8 mouse cellular contexts compared by ENCODE assay signal in the genomic region with DNA sequence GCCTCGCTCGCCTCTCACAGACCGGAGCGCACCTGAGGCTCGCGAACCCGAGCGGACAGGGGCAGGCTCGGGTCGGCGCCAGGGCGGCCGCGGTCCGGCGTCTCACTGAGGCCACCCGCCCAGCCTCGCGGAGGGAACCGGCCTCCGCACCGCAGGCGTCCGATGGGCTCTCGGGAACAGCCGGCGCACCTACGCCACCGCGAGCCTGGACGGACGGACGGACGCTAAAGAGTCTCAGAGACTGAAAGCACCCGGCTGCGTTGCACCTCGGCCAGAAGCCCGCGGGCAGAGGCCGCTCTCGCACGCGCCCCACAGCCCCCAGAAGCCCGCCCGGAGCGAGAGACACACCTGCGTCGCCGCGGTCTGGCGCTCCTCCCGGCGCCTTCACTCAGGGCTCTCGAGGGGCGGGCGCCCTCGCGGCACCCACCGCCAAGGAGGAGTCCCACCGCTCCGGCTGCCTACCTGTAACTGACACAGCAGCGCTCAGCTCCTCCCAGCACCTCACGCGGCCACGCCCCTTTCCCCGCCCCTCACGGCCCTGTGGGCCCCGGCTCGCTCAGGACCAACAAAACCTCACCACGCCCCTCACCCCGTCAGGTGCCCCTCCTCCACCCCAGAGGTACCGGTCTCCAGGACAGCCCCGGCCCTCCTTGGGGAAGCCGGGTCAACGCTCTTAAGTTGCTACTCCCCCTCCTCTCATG. TPM values are rescaled to one million over a fixed set of nuclear protein-coding genes. Genes with fewer than 3 reads are reported as not detected.
A peak's percentile ranks its signal among the peaks of the same experiment; 100 is the strongest.
DNase-seq lines count a peak whose midpoint lies in the region; ATAC-seq and TF ChIP-seq lines count a peak whose summit lies in the region.

A gene (minus strand): TSS at position 470 of the 701 bp plus-strand sequence.

- H3K9ac ChIP-seq in forebrain, embryonic 11.5 days (ENCODE audit: low read length): peak within 1 kb of the TSS; percentile 23

- H3K4me2 ChIP-seq in forebrain, embryonic 11.5 days (ENCODE audit: low read depth, low read length, severe bottlenecking): peak within 1 kb of the TSS; percentile 99

- H3K27ac ChIP-seq in forebrain, embryonic 11.5 days (ENCODE audit: low read depth, low read length): no peak within 1 kb of the TSS

- peaks cover 13% of the 10 kb centered on the region for H3K27me3 ChIP-seq in E14TG2a.4 (ENCODE audit: insufficient read depth, low read length)
- peaks cover 9% of the 10 kb centered on the region for H3K27me3 ChIP-seq in forebrain, embryonic 11.5 days (ENCODE audit: control insufficient read depth, insufficient read depth, low read length)

- H3K36me3 ChIP-seq in E14TG2a.4 (ENCODE audit: insufficient read depth, low read length): no peaks in the 10 kb centered on the region
- no peaks in the 10 kb centered on the region for H3K36me3 ChIP-seq in forebrain, embryonic 11.5 days (ENCODE audit: control insufficient read depth, insufficient read depth, low read length)

- intact Hi-C loops in heart, postnatal 14 days (cut with DNase I): no loop called here

- WGBS in forebrain, embryonic 11.5 days: under 1% methylated on average over 48 of the region's 75 CpGs
- WGBS in large intestine, adult 2 months: under 1% methylated on average over 75 of the region's 75 CpGs

- peak; percentile 31 for DNase-seq in c-Kit-positive CD71-positive TER-119-negative erythroid progenitor cells, embryonic 14.5 days (ENCODE audit: low read depth)
- peak; percentile 87 for DNase-seq in forebrain, embryonic 11.5 days (ENCODE audit: low spot score)
- DNase-seq in heart, postnatal 14 days: peak; percentile 51 to 55
- DNase-seq in large intestine, adult 2 months (ENCODE audit: low read depth, low spot score): peak; percentile 64
- peak; percentile 91 for DNase-seq in lung, postnatal 10 days
- peak; percentile 74 for DNase-seq in ovary, postnatal 14 days (ENCODE audit: low spot score)
- peak; percentile 80 for DNase-seq in thymus, postnatal 4 days

- no peak for TF ChIP-seq CTCF in E14TG2a.4 (conservative IDR thresholded peaks at IDR 0.05; ENCODE audit: low read length)

- peak; percentile 98 for ATAC-seq in forebrain, embryonic 11.5 days (replicated peaks; ENCODE audit: low FRiP score)

- peak within 1 kb of the TSS; percentile 85 for H3K4me3 ChIP-seq in E14TG2a.4 (replicated peaks; ENCODE audit: low read length)
- peak within 1 kb of the TSS; percentile 60 for H3K4me3 ChIP-seq in forebrain, embryonic 11.5 days (ENCODE audit: low read depth, low read length)

- no peaks in the 10 kb centered on the region for H3K9me3 ChIP-seq in E14TG2a.4 (ENCODE audit: low read length)
- no peaks in the 10 kb centered on the region for H3K9me3 ChIP-seq in forebrain, embryonic 11.5 days (ENCODE audit: control insufficient read depth, low read length)

- H3K4me1 ChIP-seq in E14TG2a.4 (replicated peaks; ENCODE audit: low read depth, low read length): no peaks in the 10 kb centered on the region
- no peaks in the 10 kb centered on the region for H3K4me1 ChIP-seq in forebrain, embryonic 11.5 days (replicated peaks; ENCODE audit: control insufficient read depth, insufficient read depth, low read length)

RNA-seq across cellular contexts. Expression of the gene that starts here (rescaled TPM):
- polyA plus RNA-seq in forebrain, embryonic 11.5 days (2014; fragmentation: Nextera tagmentation; extraction: Ambion mirVana): 0.13 and 0.15 TPM in 2 replicates
- total RNA-seq in heart, postnatal 14 days (2021): 1 to 10 TPM in 1 of 2 experiments, under 1 TPM in 1; 0.76 to 1.1 TPM
- 0.70 and 0.99 TPM in 2 replicates for polyA plus RNA-seq in large intestine, adult 2 months (2012; rRNA removed)

Comparison
In these comparisons a context has a peak if more than half of its experiments do, and no peak if none do; other contexts are left out.
1. Peak in DNase-seq, ATAC-seq, H3K4me3 ChIP-seq, H3K9ac ChIP-seq and H3K4me2 ChIP-seq in forebrain, embryonic 11.5 days; RNA of the gene not detected or under 1 TPM.
2. Peak in DNase-seq in large intestine, adult 2 months; RNA of the gene not detected or under 1 TPM.
3. DNase-seq: peak in every context shown above with its lines; median percentile 91 in lung, postnatal 10 days; 87 in forebrain, embryonic 11.5 days; 80 in thymus, postnatal 4 days; 74 in ovary, postnatal 14 days; 64 in large intestine, adult 2 months; 53 in heart, postnatal 14 days; 31 in c-Kit-positive CD71-positive TER-119-negative erythroid progenitor cells, embryonic 14.5 days.